Mouse (Mus musculus) ES-Bruce4 (cell line): ENCODE results near the gene Pdzd2.

Experiments
- CTCF ChIP-seq: IDR thresholded peaks from one replicate; pipeline ENCODE4 v1.8.1; 2011; ENCODE audit warnings: low read depth, low read length
- POLR2A ChIP-seq: IDR thresholded peaks from one replicate; pipeline ENCODE4 v1.8.1; 2011; ENCODE audit warnings: low read length; ENCODE audit not compliant: insufficient read depth

GRCm38 (mm10) chr15:12742117-12742906 lies 2.6 kb upstream of the Pdzd2 start:
- TF ChIP-seq POLR2A: no peak
- no peak for TF ChIP-seq CTCF
